8 mouse cellular contexts compared by ENCODE assay signal in genomic region chr19:5662981-5663913, GRCm38 (mm10). TPM values are rescaled to one million over a fixed set of nuclear protein-coding genes. Genes with fewer than 3 reads are reported as not detected.
DNase-seq lines count a peak whose midpoint lies in the region; ATAC-seq lines count a peak whose summit lies in the region.

Sipa1 (minus strand) TSS chr19:5663707.

- H3K4me1 ChIP-seq in hindbrain, embryonic 14.5 days (replicated peaks; ENCODE audit: control insufficient read depth, insufficient read depth, low read length), result peaks cover 12% of the 10 kb centered on the region

- H3K4me3 ChIP-seq in hindbrain, embryonic 14.5 days (replicated peaks; ENCODE audit: low read length), result peak within 1 kb of the TSS; percentile 31

- H3K36me3 ChIP-seq in hindbrain, embryonic 14.5 days (replicated peaks; ENCODE audit: control insufficient read depth, insufficient read depth), result peaks cover 44% of the 10 kb centered on the region

- peak within 1 kb of the TSS; percentile 28 for H3K9ac ChIP-seq in hindbrain, embryonic 14.5 days

- peak; percentile 70 for ATAC-seq in hindbrain, embryonic 14.5 days (ENCODE audit: low FRiP score)

- H3K4me2 ChIP-seq in hindbrain, embryonic 14.5 days (replicated peaks), result peak within 1 kb of the TSS; percentile 50

- peak within 1 kb of the TSS; percentile 51 for H3K27ac ChIP-seq in hindbrain, embryonic 14.5 days

- DNase-seq in WW6 (ENCODE audit: low read depth, low spot score), result peak; percentile 62
- peak; percentile 47 to 60 for DNase-seq in cerebellum, postnatal 36 days
- peak; percentile 64 to 72 for DNase-seq in frontal cortex, postnatal 36 days (ENCODE audit: low spot score in 2 of 2)
- peak; percentile 68 for DNase-seq in hindbrain, embryonic 14.5 days (ENCODE audit: low spot score)
- DNase-seq in layer of hippocampus, postnatal 25 days (ENCODE audit: extremely low spot score in 1 of 2, low spot score in 1 of 2), result peak; percentile 59 to 67
- DNase-seq in lung, postnatal 14 days, result peak; percentile 95
- DNase-seq in ovary, postnatal 36 days (ENCODE audit: low spot score), result peak; percentile 94
- DNase-seq in thymus, postnatal 36 days, result peak; percentile 98

- no peaks in the 10 kb centered on the region for H3K27me3 ChIP-seq in hindbrain, embryonic 14.5 days (ENCODE audit: control insufficient read depth, insufficient read depth, low read length)

- no peaks in the 10 kb centered on the region for H3K9me3 ChIP-seq in hindbrain, embryonic 14.5 days (ENCODE audit: control insufficient read depth, low read length)

- 1% methylated on average over 32 of the region's 32 CpGs for WGBS in hindbrain, embryonic 14.5 days

RNA-seq across cellular contexts. Expression of gene Sipa1, which starts in this region (rescaled TPM):
- polyA plus RNA-seq in hindbrain, embryonic 14.5 days (2014; fragmentation: Nextera tagmentation; extraction: Ambion mirVana), result 12.7 and 16.2 TPM in 2 replicates
- 10 to 100 TPM; 15.3 to 16.1 TPM for total RNA-seq in layer of hippocampus, postnatal 25 days (2021)

Comparison
In these comparisons a context has a peak if more than half of its experiments do, and no peak if none do; other contexts are left out.
1. Peak in every context shown above with its lines: DNase-seq, ATAC-seq, H3K4me3 ChIP-seq and H3K27ac ChIP-seq.